Mouse (Mus musculus): ENCODE data around the gene Igfn1.

- TF ChIP-seq POLR2A (IDR thresholded peaks at IDR 0.05; ENCODE audit: borderline replicate concordance, control insufficient read depth, low read depth, low read length) (no peak), CTCF (IDR thresholded peaks at IDR 0.05; ENCODE audit: control insufficient read depth, insufficient read depth, low read length) (no peak)
Observed at GRCm38 (mm10) chr1:135923229-135923628, 82.9 kb downstream of the Igfn1 start.
